Comparison of ENCODE assay signal across 25 mouse cellular contexts in genomic region chr17:25584646-25585045, GRCm38 (mm10). TPM values are rescaled to one million over a fixed set of nuclear protein-coding genes. Genes with fewer than 3 reads are reported as not detected.
A peak's percentile ranks its signal among the peaks of the same experiment; 100 is the strongest.
DNase-seq lines count a peak whose midpoint lies in the region; ATAC-seq lines count a peak whose summit lies in the region.
"Had no signal": no experiment of that assay in that cellular context is flagged by ENCODE, and none has a peak within 500 bp of the region (broad histone marks: within the 10 kb centered on the region; RNA-seq: fewer than 3 reads in every experiment).

No protein-coding gene starts in this region.

- H3K4me3 ChIP-seq in kidney, embryonic 14.5 days (ENCODE audit: low read length) = no peak overlapping the region
- H3K4me3 ChIP-seq in midbrain, embryonic 11.5 days (ENCODE audit: low read depth, low read length) = no peak overlapping the region
- H3K4me3 ChIP-seq in midbrain, embryonic 16.5 days (ENCODE audit: low read depth, low read length) = no peak overlapping the region
- H3K4me3 ChIP-seq: embryonic facial prominence, embryonic 12.5 days; embryonic facial prominence, embryonic 15.5 days; gastrocnemius, adult 2 months; hindbrain, embryonic 12.5 days; hindbrain, embryonic 15.5 days had no signal

- H3K27me3 ChIP-seq in kidney, embryonic 14.5 days (ENCODE audit: control insufficient read depth, insufficient read depth, low read length) = no peaks in the 10 kb centered on the region
- no peaks in the 10 kb centered on the region for H3K27me3 ChIP-seq in midbrain, embryonic 11.5 days (ENCODE audit: control insufficient read depth, insufficient read depth, low read length)
- H3K27me3 ChIP-seq in midbrain, embryonic 16.5 days (ENCODE audit: control insufficient read depth, insufficient read depth, low read depth, low read length) = no peaks in the 10 kb centered on the region
- H3K27me3 ChIP-seq: CH12.LX; embryonic facial prominence, embryonic 12.5 days; embryonic facial prominence, embryonic 15.5 days; hindbrain, embryonic 12.5 days; hindbrain, embryonic 15.5 days had no signal

- no peak overlapping the region for H3K27ac ChIP-seq in kidney, embryonic 14.5 days (ENCODE audit: low read depth, low read length)
- H3K27ac ChIP-seq in midbrain, embryonic 11.5 days (ENCODE audit: low read depth, low read length) = no peak overlapping the region
- no peak overlapping the region for H3K27ac ChIP-seq in midbrain, embryonic 16.5 days (ENCODE audit: low read length)
- H3K27ac ChIP-seq: embryonic facial prominence, embryonic 12.5 days; embryonic facial prominence, embryonic 15.5 days; gastrocnemius, adult 2 months; hindbrain, embryonic 12.5 days; hindbrain, embryonic 15.5 days had no signal

- 0 out of 2 replicates have a peak, but pooled peaks cover 5% of the 10 kb centered on the region for H3K4me1 ChIP-seq in kidney, embryonic 14.5 days (ENCODE audit: control insufficient read depth, insufficient read depth, low read length)
- H3K4me1 ChIP-seq in midbrain, embryonic 11.5 days (ENCODE audit: control insufficient read depth, insufficient read depth, low read length) = peaks cover 3% of the 10 kb centered on the region
- peaks cover 4% of the 10 kb centered on the region; the same call in 1 of the 2 replicates for H3K4me1 ChIP-seq in midbrain, embryonic 16.5 days (ENCODE audit: control insufficient read depth, insufficient read depth, low read length)

- ATAC-seq in kidney, embryonic 14.5 days (ENCODE audit: low FRiP score, low TSS enrichment) = no peak
- no peak for ATAC-seq in midbrain, embryonic 11.5 days (ENCODE audit: low FRiP score)
- no peak for ATAC-seq in midbrain, embryonic 16.5 days
- ATAC-seq: forebrain, embryonic 14.5 days; forebrain, postnatal 0 days had no signal

- no peaks in the 10 kb centered on the region for H3K9me3 ChIP-seq in kidney, embryonic 14.5 days (ENCODE audit: control insufficient read depth, low read length)
- no peaks in the 10 kb centered on the region for H3K9me3 ChIP-seq in midbrain, embryonic 11.5 days (ENCODE audit: control insufficient read depth, low read length)
- no peaks in the 10 kb centered on the region for H3K9me3 ChIP-seq in midbrain, embryonic 16.5 days (replicated peaks; ENCODE audit: control insufficient read depth, low read length, poor library complexity, severe bottlenecking)
- H3K9me3 ChIP-seq: embryonic facial prominence, embryonic 12.5 days; embryonic facial prominence, embryonic 15.5 days; G1E; hindbrain, embryonic 12.5 days; hindbrain, embryonic 15.5 days had no signal

- no peak overlapping the region for H3K9ac ChIP-seq in kidney, embryonic 14.5 days (ENCODE audit: low read depth, low read length)
- H3K9ac ChIP-seq in midbrain, embryonic 11.5 days (ENCODE audit: low read length) = no peak overlapping the region
- no peak overlapping the region for H3K9ac ChIP-seq in midbrain, embryonic 16.5 days (ENCODE audit: low read depth, low read length)
- H3K9ac ChIP-seq: embryonic facial prominence, embryonic 12.5 days; embryonic facial prominence, embryonic 15.5 days; forebrain, postnatal 0 days; hindbrain, embryonic 12.5 days; hindbrain, embryonic 15.5 days had no signal

- peak; percentile 27 for DNase-seq in kidney, adult 18-20 months
- no peak for DNase-seq in kidney, postnatal 14 days
- peak; percentile 64 for DNase-seq in kidney, adult 9 months
- DNase-seq in midbrain, embryonic 11.5 days (ENCODE audit: low spot score, missing footprints) = peak; percentile 33
- DNase-seq: adrenal gland, adult 2 months; adrenal gland, postnatal 14 days; B cell, adult 2 months; cerebellum, adult 11 months; cerebellum, adult 2 months; cerebellum, adult 9-11 months; cerebellum, postnatal 25 days; forebrain, postnatal 0 days; gastrocnemius, adult 2 months; gastrocnemius, postnatal 14 days; heart, adult 11 months had no signal

- 90% methylated on average over 9 of the region's 9 CpGs for WGBS in kidney, embryonic 14.5 days
- 93% methylated on average over 9 of the region's 9 CpGs for WGBS in midbrain, embryonic 11.5 days
- 94% methylated on average over 9 of the region's 9 CpGs for WGBS in midbrain, embryonic 16.5 days

- no peak overlapping the region for H3K4me2 ChIP-seq in kidney, embryonic 14.5 days (replicated peaks; ENCODE audit: low read depth, low read length)
- no peak overlapping the region for H3K4me2 ChIP-seq in midbrain, embryonic 11.5 days
- no peak overlapping the region for H3K4me2 ChIP-seq in midbrain, embryonic 16.5 days (ENCODE audit: low read length)
- H3K4me2 ChIP-seq: embryonic facial prominence, embryonic 12.5 days; embryonic facial prominence, embryonic 15.5 days; heart, embryonic 11.5 days; hindbrain, embryonic 12.5 days; hindbrain, embryonic 15.5 days had no signal

- H3K36me3 ChIP-seq in kidney, embryonic 14.5 days (ENCODE audit: control insufficient read depth, insufficient read depth, low read length) = peaks cover 29% of the 10 kb centered on the region
- H3K36me3 ChIP-seq in midbrain, embryonic 11.5 days (ENCODE audit: control insufficient read depth, insufficient read depth, low read length) = peaks cover 4% of the 10 kb centered on the region; the same call in 1 of the 2 replicates
- no peaks in the 10 kb centered on the region for H3K36me3 ChIP-seq in midbrain, embryonic 16.5 days (ENCODE audit: control insufficient read depth, insufficient read depth, low read length)

RNA-seq across cellular contexts. Expression of gene Lmf1, which starts 5.8 kb away (rescaled TPM):
- polyA plus RNA-seq in kidney, embryonic 14.5 days (2014; fragmentation: Nextera tagmentation; extraction: Ambion mirVana) = 21.3 and 29.8 TPM in 2 replicates
- 19.2 and 20.6 TPM in 2 replicates for polyA plus RNA-seq in midbrain, embryonic 11.5 days (2014; fragmentation: Nextera tagmentation; extraction: Ambion mirVana)
- 20.4 and 20.6 TPM in 2 replicates for polyA plus RNA-seq in midbrain, embryonic 16.5 days (2015; fragmentation: Nextera tagmentation; extraction: Ambion mirVana)

RNA-seq across cellular contexts. Expression of gene Sox8, which starts 14.2 kb away (rescaled TPM):
- 6.5 and 8.5 TPM in 2 replicates for polyA plus RNA-seq in kidney, embryonic 14.5 days (2014; fragmentation: Nextera tagmentation; extraction: Ambion mirVana)
- 2.0 and 2.1 TPM in 2 replicates for polyA plus RNA-seq in midbrain, embryonic 11.5 days (2014; fragmentation: Nextera tagmentation; extraction: Ambion mirVana)
- polyA plus RNA-seq in midbrain, embryonic 16.5 days (2015; fragmentation: Nextera tagmentation; extraction: Ambion mirVana) = 10.1 and 16.2 TPM in 2 replicates
- polyA plus RNA-seq: G1E had no signal
